Mouse (Mus musculus) liver, embryonic 14.5 days (tissue): ENCODE data around the gene Usf3. TPM values are rescaled to one million over a fixed set of nuclear protein-coding genes. Genes with fewer than 3 reads are reported as not detected.

Experiments
- ATAC-seq: fragments of 200-750 bp; cut with Nextera tagmentation; 2 replicates; pipeline ENCODE4 v1.8.0; 2017; ENCODE audit warnings: moderate number of reproducible peaks, mild to moderate bottlenecking, moderate library complexity; ENCODE audit not compliant: insufficient read depth
- DNase-seq, 3 experiments: peaks; one replicate each; pipeline ENCODE4 v3.0.0-alpha.2; 2012 to 2013; ENCODE audit warnings: low read depth in 3 of 3, low spot score in 3 of 3
- H3K27ac ChIP-seq: fragments of 300-500 bp; sonication (generic); 2 replicates; pipeline ENCODE4 v1.5.1; 2014; ENCODE audit warnings: moderate library complexity, mild to moderate bottlenecking, control low read depth, inconsistent platforms
- H3K27me3 ChIP-seq: fragments of 300-500 bp; sonication (generic); 2 replicates; pipeline ENCODE4 v1.6.1; 2014; ENCODE audit warnings: mild to moderate bottlenecking, low read length, moderate library complexity; ENCODE audit not compliant: control insufficient read depth, insufficient read depth
- H3K36me3 ChIP-seq: fragments of 300-500 bp; sonication (generic); replicated peaks from 2 replicates; pipeline ENCODE4 v1.6.1; 2014; ENCODE audit warnings: low read depth; ENCODE audit not compliant: control insufficient read depth, insufficient read depth
- H3K4me1 ChIP-seq, 2 experiments: fragments of 200-500 bp in 1 of 2; fragments of 300-500 bp in 1 of 2; sonication (generic) in 1 of 2; replicated peaks; 2 replicates each; pipeline ENCODE4 v1.6.1; 2012 to 2014; ENCODE audit warnings: antibody characterized with exemption in 1 of 2, inconsistent platforms in 1 of 2, low read length in 1 of 2; ENCODE audit not compliant: control insufficient read depth in 2 of 2, insufficient read depth in 2 of 2
- H3K4me2 ChIP-seq: fragments of 300-500 bp; sonication (generic); 2 replicates; pipeline ENCODE4 v1.6.1; 2014; ENCODE audit warnings: low read depth, mild to moderate bottlenecking, control low read depth, moderate library complexity
- H3K4me3 ChIP-seq, 2 experiments: fragments of 200-500 bp in 1 of 2; fragments of 300-500 bp in 1 of 2; sonication (generic) in 1 of 2; 2 replicates each; pipeline ENCODE4 v1.5.1; 2012 to 2014; ENCODE audit warnings: low read depth in 2 of 2, low read length in 2 of 2, mild to moderate bottlenecking in 2 of 2, control low read depth in 1 of 2, inconsistent platforms in 1 of 2, moderate library complexity in 1 of 2; ENCODE audit not compliant: insufficient read depth in 1 of 2
- H3K9ac ChIP-seq: fragments of 300-500 bp; sonication (generic); replicated peaks from 2 replicates; pipeline ENCODE4 v1.6.1; 2014; ENCODE audit warnings: mild to moderate bottlenecking, control low read depth, moderate library complexity
- H3K9me3 ChIP-seq: fragments of 300-500 bp; sonication (generic); 2 replicates; pipeline ENCODE4 v1.6.1; 2016; ENCODE audit warnings: low read length, mixed read lengths; ENCODE audit not compliant: control insufficient read depth
- CTCF ChIP-seq: IDR thresholded peaks from 2 replicates; pipeline ENCODE4 v1.5.1; 2016; ENCODE audit warnings: antibody characterized with exemption, low read depth, control low read depth
- EP300 ChIP-seq: IDR thresholded peaks from 2 replicates; pipeline ENCODE4 v1.6.1; 2016; ENCODE audit warnings: antibody characterized with exemption, low read depth
- WGBS: fragments of 180-500 bp; shearing (Covaris S2); extraction: QIAGEN DNeasy Blood & Tissue Kit; methylation state at CpG from one replicate; pipeline ENCODE4 v1.1.7; 2014; ENCODE audit not compliant: insufficient replicate concordance; 5-methylcytosine and 5-hydroxymethylcytosine counted together
- polyA plus RNA-seq, 2 experiments: library from polyadenylated mRNA; depleted of rRNA in 1 of 2; stranded (reverse) in 1 of 2; unstranded in 1 of 2; fragments of >200 nt; fragmentation: Nextera tagmentation in 1 of 2; extraction: Ambion mirVana in 1 of 2; gene quantifications; 2 replicates each; pipeline versions ENCODE4 v1.2.1 to v1.2.3; 2012 to 2014

Usf3 gene
- polyA plus RNA-seq, 2 experiments = 2.7 to 3.9 TPM

DNA sequence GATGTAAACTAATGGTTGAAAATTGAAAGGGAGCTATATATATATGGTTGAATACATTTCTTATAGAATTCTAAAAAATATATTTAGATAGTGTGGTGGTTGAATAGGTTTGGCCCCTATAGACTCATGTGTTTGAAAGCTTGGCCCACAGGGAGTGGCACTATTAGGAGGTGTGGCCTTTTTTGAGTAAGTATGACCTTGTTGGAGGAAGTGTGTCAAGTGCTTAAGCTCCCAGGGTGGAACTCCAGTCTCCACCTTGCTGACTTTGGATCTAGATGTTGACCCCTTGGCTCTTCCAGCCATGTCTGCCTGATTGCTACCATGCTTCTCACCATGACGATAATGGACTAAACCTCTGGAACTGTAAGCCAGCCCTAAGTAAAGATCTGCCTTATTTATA, 9.6 kb downstream of the Usf3 start:
- no peaks in the 10 kb centered on the region for H3K27me3 ChIP-seq
- no peak overlapping the region for H3K4me2 ChIP-seq
- H3K27ac ChIP-seq = no peak overlapping the region
- ATAC-seq (no peak), DNase-seq (no peak)
- H3K4me3 ChIP-seq = no peak overlapping the region
- TF ChIP-seq CTCF (no peak), EP300 (no peak)
- WGBS = 74% methylated on average over 1 of the region's 1 CpGs
- H3K9me3 ChIP-seq = no peaks in the 10 kb centered on the region
- H3K36me3 ChIP-seq = peaks cover 3% of the 10 kb centered on the region; the same call in 1 of the 2 replicates
- no peak overlapping the region for H3K9ac ChIP-seq
- H3K4me1 ChIP-seq = peaks cover 10 to 13% of the 10 kb centered on the region in 2 experiments

DNA sequence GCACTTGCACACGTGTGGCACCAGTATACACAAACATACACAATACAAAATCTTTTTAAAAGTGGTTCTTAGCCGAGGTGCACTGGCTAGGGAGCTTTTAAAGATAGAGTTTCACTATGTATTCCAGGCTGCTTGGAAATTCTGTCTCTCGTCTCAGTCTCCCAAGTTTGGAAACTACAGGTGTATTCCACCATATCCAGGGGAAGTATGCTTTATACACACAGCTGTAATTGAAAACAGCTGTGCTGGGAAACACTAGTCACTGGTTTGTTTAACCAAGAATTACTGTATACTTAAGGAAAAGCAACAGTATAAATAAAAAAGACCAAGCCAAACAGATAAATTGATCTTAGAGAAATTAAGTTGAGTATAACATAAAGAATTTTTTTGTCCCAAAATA, 11.7 kb downstream of the Usf3 start:
- no peak overlapping the region for H3K4me2 ChIP-seq
- H3K9ac ChIP-seq = no peak overlapping the region
- no peak for TF ChIP-seq EP300
- TF ChIP-seq CTCF = no peak
- DNase-seq (no peak), ATAC-seq (no peak)
- H3K27me3 ChIP-seq = no peaks in the 10 kb centered on the region
- H3K36me3 ChIP-seq = no peaks in the 10 kb centered on the region; the same call in 1 of the 2 replicates
- 79% methylated on average over 3 of the region's 3 CpGs for WGBS
- no peak overlapping the region for H3K27ac ChIP-seq
- H3K4me3 ChIP-seq = no peak overlapping the region
- peaks cover 0 to 3% of the 10 kb centered on the region in 2 experiments; a peak in 1 of 4 replicates for H3K4me1 ChIP-seq
- H3K9me3 ChIP-seq = no peaks in the 10 kb centered on the region

DNA sequence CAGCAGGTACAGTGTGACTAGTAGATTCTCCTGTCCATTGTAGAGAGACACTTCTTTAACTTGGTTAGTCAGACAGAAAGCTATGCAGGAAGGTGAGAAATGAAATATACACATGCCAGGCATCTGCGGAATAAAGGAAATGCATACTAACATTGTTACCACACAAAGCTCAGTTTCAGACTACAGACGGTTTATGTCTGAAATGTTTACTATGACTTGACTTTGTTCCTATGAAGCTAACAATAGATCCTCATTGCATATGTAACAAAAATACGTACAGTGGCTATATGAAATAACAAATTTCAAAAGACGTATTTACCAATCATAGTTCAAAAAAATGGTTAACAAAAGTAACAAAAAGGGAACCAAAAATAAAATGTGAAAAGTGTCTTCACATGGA, 14.1 kb downstream of the Usf3 start:
- DNase-seq (no peak), ATAC-seq (no peak)
- Histone ChIP-seq H3K9ac (no peak overlapping the region), H3K27ac (no peak overlapping the region), H3K27me3 (no peaks in the 10 kb centered on the region), H3K36me3 (no peaks in the 10 kb centered on the region), H3K4me2 (no peak overlapping the region), H3K4me3 (no peak overlapping the region), H3K9me3 (no peaks in the 10 kb centered on the region), H3K4me1 (peaks cover 0 to 3% of the 10 kb centered on the region in 2 experiments; a peak in 1 of 4 replicates)
- no peak for TF ChIP-seq EP300
- TF ChIP-seq CTCF = no peak
- WGBS = 84% methylated on average over 4 of the region's 4 CpGs

DNA sequence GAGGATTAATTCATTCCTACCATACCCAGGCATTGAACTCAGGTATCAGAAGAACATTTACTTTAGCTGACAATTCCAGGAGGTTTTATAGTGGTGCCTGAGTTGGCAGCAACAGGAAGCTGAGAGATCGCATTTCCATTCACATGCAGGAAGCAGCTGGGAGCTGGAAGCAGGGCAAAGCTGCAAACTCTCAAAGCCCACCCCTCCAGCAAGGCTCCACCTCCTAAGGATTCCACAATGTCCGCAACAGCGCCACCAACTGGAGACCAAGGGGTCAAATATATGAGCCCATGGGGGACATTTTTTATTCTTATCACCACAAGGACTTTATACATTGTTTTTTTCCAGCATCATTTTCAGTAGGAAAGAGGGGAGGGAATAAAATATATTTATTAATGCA, 15.7 kb downstream of the Usf3 start:
- Histone ChIP-seq H3K9ac (no peak overlapping the region), H3K4me3 (no peak overlapping the region), H3K4me2 (no peak overlapping the region), H3K36me3 (no peaks in the 10 kb centered on the region), H3K27me3 (no peaks in the 10 kb centered on the region), H3K27ac (no peak overlapping the region), H3K4me1 (no peaks in the 10 kb centered on the region), H3K9me3 (no peaks in the 10 kb centered on the region)
- TF ChIP-seq EP300 = no peak
- TF ChIP-seq CTCF = peak; percentile 27; the same call in 1 of the 2 replicates
- WGBS = 84% methylated on average over 3 of the region's 3 CpGs
- ATAC-seq (no peak), DNase-seq (no peak)

DNA sequence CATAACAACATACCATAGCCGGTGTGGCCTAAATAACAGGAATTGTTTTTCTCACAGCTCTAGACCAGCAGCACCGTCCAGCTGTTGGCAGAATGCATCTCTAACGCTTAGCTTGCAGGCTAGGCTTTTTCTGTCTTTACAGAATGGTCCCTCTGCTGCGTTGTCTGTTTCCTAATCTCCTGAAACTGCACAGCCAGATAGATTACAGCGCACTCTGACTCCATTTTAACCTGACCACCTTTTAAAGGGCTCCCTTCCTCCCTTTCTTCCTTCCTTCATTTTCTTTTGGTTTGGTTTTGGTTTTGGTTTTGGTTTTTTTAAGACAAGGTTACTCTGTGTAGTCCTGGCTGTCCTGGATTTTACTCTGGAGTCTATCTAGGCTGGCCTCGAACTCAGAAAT, 17.0 kb downstream of the Usf3 start:
- WGBS = 58% methylated on average over 6 of the region's 6 CpGs
- no peak overlapping the region for H3K9ac ChIP-seq
- H3K27me3 ChIP-seq = no peaks in the 10 kb centered on the region
- no peaks in the 10 kb centered on the region for H3K4me1 ChIP-seq
- H3K27ac ChIP-seq = no peak overlapping the region
- no peak for TF ChIP-seq EP300
- TF ChIP-seq CTCF = no peak
- DNase-seq (no peak), ATAC-seq (no peak)
- no peaks in the 10 kb centered on the region for H3K9me3 ChIP-seq
- no peaks in the 10 kb centered on the region for H3K36me3 ChIP-seq
- no peak overlapping the region for H3K4me3 ChIP-seq
- H3K4me2 ChIP-seq = no peak overlapping the region
